Mouse (Mus musculus): Measurements from ENCODE around the gene Cask. TPM values are rescaled to one million over a fixed set of nuclear protein-coding genes. Genes with fewer than 3 reads are reported as not detected.
A peak's percentile ranks its signal among the peaks of the same experiment; 100 is the strongest.

Gene Cask
- polyA plus RNA-seq, 1 experiment from 2014 or later: 2.5 TPM

DNA sequence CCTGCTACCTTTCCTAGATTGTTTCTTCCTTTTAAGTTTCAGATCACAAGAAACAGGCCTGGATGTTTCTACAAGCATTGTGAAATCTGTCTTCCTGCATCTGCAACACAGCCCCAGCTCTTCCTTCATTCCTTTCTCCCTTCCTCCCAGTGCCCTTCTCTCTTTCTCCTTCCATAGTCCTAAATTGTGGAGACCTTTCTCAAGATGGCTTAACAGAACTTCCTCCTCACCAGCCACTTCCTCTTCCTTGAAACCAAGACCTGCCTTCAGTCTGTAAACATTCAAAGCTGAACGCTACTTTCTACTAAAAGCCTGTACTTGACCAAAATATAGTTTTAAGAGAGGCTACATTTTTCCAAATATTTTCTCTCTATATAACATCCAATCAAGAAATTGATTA lies 214.8 kb downstream of the Cask start:
- no peak for DNase-seq (ENCODE audit: low spot score)

DNA sequence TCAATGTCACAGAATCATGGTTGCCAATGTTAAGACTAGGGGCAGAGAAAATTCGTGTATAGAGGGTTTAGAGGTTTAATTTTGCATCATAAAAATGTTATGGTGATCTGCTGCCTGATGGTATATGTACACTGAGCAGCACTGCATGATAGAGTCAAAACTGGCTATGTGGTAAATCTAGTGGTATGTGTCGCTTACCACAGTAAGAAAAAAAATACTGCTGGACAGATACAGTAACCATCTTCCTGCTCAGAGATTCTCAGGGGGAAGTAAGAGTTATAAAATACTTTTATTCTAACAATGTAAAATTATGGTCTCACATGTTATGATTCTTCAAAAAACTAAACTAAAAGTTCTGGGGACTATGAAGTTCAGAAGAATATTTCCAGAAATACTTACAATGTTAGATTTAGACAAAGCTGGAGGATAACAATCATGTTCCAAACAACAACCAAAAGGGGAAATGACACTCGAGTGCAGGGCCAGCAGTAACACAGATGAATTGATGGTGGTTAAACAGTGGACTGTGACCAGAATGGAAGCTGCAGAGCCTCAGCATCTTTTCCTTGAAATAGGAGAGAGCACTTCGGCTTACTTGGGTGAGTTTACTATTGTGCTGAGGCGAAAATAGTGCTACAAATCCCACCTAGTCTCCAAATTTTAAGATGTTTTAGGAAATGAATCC lies 219.4 kb downstream of the Cask start, which contains the start of gene Gpr34:
TSS of gene Gpr34 (plus strand) at position 491 of the 685 bp plus-strand sequence.
- no peak for DNase-seq (ENCODE audit: low spot score)

DNA sequence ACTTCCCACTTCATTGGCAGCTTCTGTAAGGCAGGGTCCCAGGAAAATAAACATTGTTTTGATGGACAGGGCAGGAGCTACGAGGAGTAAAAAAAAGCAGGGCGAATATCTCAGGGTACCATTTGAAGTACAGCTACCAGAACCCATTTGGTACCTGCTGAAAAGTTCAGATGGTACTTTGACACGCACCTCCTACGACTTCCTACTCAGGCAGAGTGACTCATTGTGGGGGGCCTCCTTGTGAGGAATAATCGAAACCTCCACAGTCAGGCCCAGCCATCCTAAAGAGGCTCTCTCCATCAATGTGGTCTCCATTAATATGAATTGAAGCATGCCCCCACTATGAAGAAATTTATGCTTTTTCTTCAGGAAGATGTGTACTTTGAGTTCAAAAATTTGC lies 228.5 kb downstream of the Cask start:
- DNase-seq (ENCODE audit: low spot score): no peak

DNA sequence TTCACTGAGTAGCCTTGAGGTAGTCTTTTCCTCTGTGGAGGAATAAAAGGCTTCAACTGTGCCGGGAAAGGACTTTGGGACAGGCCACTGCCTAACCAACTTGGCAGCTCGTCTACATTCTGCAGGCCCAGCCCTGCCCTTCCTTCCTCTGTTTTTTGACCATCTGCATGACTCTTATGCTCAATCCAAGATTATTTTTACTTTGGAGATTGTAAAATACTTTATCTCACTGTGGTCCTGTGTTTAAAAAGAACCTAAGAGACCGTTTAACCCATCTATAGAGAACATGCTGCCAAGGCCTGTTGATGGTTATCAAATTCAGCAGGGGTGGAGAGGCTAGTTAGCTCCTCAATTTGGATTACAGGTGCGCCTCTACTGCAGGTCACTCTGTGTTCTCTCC lies 229.7 kb downstream of the Cask start:
- DNase-seq (ENCODE audit: low spot score): no peak

DNA sequence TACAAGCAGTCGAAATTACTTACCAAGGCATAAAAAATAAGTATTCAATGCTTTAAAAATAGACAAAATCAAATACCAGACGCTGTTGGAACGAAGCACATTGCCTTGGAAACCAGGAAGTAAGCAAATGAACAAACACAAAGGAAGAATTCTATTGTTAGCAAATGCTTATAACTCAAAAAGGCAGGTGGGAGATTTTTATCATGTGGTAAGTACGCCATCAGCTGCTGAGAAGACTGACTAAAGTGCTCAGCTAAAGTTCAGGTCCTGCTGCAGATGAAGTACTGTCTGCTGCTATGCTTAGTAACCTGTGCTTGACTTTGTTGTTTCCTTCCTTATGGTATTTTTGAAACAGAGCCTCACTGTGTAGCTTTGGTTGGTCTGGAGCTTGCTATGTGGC lies 232.7 kb downstream of the Cask start:
- DNase-seq (ENCODE audit: low spot score): no peak

DNA sequence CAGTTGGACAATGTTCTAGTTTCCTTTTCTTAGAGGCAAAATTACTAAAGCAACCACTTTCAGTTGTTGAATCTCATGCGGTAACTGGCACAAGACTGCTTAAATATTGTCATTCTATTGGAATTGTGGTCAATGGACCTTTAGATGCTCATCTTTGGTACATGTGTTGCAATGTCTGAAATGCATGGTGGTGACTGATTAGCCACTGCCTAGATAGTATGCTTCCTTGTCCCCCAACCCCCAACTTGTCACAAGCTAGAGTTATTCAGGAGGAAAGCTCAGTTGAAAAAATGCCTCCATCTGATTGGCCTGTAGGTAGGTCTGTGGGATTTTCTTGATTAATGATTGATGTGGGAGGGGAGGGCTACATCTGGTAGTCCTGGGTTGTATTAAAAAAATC lies 233.9 kb downstream of the Cask start:
- DNase-seq (ENCODE audit: low spot score): no peak

DNA sequence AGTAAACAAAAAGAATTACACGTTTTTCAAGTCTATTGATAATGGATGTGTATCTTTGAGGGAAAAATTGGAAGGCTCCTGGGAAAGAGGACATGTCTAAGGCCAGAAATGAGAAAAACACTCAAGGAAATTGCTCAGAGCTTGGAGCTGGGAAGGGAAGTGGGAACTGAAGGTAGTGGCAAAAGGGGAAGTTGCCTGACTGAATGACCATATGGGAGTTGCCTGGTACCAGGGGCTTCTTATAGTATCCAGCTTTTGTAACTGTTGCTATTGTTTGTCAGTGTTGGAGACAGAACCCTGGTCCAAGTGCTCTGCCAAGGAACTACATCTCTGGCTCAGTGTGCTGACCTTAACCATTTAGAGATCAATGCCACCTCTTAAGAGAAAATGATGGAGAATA lies 234.4 kb downstream of the Cask start:
- no peak for DNase-seq (ENCODE audit: low spot score)

DNA sequence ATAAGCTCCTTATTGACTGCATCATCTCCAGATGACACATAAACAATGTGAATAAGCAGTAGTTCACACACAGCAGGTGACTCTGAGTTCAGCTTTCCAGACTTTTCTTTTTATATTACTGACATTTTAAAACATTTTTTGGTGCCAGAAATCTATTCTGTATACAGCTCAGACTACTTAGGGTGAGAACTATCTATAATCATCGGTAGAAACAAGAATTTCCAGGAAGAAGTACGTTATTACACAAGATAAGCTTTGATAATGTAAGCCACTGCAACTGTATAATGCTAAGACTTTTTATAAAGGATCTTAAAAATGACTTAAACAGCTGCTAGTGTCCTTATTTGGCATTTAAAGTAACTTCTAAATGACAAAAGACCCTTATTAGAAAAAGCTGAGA lies 239.1 kb downstream of the Cask start:
- DNase-seq (ENCODE audit: low spot score): no peak

DNA sequence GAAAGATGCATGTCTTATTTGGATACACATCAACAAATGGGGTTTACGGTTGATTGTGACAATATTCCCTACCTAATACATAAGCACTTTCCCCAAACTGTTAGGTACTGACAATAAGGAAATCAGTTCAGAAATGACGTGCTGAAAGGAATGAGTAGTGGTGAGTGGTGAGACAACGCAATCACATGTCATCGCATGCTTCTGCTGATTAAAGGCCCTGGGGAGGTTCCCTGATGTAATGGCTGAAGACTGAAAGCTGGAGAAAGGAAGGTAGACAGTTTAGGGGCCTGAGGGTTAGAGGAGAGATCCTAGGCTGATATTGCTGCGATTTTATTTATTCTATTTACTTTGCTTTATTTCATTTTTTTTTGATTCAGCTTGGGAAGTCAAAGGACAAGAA lies 240.1 kb downstream of the Cask start:
- DNase-seq (ENCODE audit: low spot score): no peak

DNA sequence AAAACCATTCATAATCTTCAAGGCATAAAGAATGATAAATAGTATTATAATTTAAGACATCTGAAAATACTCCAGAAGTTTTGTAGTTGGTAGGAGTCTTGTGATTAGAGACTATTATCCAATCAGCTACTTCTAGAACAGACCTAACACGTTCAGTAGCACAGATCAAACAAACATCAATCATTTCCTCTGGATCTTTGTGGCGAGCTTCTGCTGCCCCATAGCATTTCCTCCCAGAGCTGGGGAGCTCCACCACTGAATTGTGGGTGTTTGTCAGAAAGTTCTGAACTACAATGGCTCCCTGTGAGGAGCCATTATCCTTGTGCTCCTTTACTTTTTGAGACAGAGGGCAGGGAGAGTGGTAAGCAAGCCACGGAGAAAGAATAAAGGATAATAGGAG lies 243.4 kb downstream of the Cask start:
- DNase-seq (ENCODE audit: low spot score): no peak

DNA sequence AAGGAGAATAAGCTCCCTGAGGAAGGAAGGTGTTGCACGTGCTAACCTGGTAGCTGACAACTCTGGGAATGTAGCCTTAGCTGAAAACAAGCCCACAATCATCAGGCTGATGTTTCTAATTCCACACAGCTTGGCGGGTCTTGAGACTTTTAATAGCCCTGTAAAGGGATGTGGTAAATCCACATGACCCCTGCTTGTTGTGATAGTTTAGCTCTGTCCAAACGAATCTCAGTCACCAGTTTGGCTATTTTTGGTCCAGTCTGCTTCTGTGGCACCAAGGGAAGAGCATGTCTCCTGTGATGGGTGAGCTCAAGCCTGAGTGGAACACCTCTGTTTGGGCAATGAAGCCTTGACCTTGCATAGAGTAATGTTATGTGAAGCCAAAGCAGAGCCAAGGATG lies 244.4 kb downstream of the Cask start:
- no peak for DNase-seq (ENCODE audit: low spot score)

DNA sequence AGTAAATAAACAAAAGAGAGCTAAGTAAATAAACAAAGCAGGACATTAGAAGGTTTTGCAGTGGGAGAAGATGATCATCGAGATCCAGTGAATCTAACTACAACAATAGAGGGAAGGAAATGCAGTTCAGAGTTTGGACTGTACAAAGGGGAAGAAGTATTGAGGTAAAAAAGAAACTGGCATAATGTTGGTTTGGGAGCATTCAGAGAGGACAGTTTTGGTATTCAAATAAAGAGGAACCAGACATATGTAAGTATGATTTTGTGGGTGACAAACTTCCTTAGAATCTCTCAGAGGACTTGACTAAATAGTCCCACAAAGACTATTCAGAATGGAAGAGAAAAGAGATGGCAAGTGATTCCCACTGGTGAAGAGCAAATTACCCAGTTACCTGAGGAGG lies 251.2 kb downstream of the Cask start:
- no peak for DNase-seq (ENCODE audit: low spot score)

DNA sequence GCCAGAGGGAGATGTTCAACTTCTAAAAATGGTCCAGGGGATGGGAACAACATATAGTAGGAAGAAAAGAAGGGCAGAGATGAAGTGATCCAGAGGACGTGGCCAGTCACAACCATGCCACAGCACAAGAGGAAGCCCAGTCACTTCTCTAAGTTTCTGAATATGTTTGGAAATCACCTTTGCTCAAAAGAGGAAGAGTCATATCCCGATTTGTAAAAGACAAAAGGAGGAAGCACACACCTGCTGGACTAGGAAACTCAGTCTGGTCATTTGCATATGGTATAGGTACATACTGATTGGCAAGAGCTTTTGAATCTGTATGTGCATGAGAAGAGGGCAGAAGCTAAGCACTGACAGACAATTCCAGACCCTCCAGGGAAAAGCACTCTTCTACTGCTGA lies 251.8 kb downstream of the Cask start:
- DNase-seq (ENCODE audit: low spot score): no peak

DNA sequence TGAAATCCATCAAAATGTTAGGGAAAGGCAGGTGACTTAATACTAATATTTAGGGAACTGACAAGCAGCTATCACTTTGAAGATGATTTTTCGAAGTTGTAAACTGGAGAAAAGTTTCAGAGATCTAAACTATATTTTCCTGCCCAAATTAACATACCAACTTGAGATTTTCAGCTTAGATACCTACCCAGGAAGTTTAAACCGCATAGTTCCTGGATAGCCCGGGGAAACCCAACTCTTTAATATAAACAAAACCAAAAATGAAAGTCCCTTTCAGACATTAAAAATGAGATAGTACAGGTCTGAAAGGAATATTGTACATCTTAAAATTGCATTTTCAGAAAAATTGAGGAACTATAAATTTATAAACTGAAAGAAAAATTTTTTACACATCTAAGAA lies 273.5 kb downstream of the Cask start:
- no peak for DNase-seq (ENCODE audit: low spot score)

DNA sequence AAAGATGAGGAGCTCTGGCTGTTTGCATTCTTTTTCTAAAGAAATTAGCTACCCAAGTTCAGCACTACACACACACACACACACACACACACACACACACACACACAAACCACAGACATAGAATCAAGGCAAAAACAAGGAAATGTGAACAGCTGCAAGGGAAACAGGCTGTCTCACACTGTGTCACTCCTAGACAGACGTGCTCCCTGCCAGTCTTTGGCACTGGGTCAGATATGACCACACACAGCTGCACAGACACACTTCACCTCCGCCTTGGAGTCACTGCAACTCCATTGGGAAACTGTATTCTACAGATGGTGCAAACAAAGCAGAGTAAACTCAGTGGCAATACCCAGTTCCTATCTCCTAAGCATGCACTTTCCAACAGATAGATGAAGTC lies 274.6 kb downstream of the Cask start:
- peak; percentile 40 for DNase-seq (ENCODE audit: low spot score)

DNA sequence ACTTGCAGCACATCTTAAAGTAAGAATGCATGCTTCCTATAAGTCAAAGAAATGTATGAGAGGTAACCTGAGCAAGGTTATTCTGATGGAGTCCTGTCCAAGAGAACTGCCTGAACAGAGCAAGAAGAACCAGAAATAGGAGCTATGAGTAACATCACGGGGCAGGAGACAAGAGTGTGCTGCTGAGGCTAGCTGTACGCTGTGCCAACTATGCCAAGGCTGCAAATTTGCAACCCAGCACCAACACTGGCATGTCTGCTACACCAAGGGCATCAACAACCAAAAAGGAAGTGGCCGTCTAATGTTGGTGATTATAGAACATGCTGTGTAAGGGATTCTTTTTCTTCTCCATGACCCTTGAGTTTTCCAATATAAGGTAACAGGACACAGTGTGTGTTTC lies 276.3 kb downstream of the Cask start:
- no peak for DNase-seq (ENCODE audit: low spot score)

DNA sequence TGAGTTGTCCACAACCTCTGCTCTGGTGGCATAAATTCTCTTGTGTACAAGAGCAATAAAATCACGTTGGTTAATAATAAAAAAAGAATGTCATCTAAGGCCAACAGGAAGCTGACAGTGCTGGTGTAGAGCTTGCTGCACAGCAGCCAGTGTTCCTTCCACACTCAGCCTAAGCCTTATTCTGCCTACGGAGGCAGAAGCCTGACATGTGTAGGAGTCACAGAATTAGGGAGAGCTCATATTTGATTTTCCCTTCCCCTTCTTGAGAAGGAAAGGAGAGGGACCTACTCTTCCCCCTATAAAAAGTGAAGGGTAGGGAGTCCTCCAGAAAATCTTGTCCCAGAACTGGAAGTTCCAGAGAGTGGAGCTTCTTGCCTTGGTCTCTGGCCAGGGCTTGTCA lies 276.9 kb downstream of the Cask start:
- DNase-seq (ENCODE audit: low spot score): no peak

DNA sequence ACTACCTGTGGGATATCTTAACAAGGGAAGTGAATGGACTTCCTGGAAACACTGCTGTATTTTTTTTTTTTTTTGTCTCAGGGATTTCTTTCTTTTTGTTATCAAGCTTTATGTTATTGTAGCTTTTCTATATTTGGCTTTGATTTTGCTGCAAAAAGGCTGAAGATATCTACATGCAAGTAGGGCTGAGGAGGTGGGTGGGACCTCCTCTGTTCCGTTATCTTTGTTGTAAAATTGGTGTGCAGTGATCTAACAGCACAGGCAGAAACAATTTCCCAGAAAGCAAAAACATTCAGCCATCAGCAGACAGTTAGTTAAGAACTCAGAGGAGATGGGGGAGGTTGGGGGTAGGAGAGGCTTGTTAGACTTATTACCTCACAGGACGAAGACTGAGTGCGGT lies 296.7 kb downstream of the Cask start:
- no peak for DNase-seq (ENCODE audit: low spot score)

DNA sequence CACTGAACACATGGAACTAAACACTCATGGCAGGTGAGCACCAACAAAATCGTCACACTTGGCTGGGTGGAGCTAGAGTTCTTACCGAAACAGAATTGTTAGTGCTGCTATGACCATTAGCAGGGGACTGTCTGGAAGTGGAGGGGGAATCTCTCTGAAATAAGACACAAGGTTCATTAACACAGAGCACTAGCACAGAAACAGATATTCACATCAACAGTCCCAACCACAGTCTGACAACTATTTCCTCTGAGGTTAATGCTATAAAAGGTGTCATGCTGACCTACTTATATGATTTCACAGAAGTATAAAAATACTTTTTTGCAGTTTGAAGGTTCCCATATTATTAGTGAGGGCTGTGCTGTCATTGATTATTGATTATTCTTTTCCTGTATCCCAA lies 298.9 kb downstream of the Cask start:
- DNase-seq (ENCODE audit: low spot score): peak; percentile 7

DNA sequence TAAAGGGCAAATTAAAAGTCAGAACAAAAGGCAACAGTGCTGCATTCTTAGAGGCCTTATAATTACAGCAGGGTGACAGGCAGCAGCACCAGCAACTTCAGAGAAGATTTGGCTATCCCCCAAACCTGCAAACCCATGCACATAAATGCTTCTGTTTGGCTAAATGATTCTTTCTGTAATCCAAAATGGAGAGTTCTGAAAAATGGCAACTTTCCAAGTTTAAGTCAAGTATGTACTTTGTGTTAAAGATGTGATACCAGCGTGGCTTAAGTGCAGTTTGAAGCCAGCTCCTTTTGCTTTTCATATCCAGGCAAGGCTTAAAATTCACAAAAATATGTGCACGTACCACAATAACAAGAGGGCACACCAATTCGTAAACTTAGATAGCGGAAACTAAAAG lies 299.6 kb downstream of the Cask start:
- no peak for DNase-seq (ENCODE audit: low spot score)

DNA sequence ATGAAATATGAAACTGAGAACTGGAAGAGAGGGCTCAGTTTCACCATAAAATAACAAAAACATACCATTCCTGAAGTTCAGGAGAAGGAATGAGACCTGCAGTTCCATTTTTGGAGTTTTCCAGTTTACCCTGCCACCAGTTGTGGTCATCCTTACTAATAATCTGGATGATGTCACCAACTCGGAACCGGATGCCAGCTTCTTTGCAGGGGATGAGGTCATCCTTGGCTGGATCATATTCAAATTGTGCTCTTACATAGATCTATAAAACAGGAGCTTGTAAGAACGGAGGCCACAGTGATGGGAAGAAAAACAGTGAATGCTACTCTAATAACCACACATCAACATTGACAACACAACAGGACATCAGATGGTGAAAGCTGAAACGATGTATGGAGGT lies 302.1 kb downstream of the Cask start:
- no peak for DNase-seq (ENCODE audit: low spot score)

DNA sequence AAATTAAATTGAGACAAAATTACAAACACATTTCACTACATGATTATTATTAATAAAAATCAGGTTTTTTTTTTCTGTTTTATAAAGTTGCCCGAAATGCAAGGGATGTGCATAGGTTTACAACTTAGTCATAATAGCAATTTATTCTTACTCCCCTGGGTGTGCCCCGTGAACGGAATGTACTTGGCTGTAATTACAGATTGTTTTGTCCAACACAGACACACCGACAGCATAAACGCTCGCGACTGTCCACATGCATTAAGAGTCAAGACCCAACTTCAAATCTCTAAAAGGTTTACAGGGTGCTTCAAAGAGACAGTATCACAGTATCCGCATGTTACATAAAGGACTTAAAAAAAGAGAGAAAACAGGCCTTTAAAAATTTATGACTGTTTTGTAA lies 329.9 kb downstream of the Cask start:
- no peak for DNase-seq (ENCODE audit: low spot score)

DNA sequence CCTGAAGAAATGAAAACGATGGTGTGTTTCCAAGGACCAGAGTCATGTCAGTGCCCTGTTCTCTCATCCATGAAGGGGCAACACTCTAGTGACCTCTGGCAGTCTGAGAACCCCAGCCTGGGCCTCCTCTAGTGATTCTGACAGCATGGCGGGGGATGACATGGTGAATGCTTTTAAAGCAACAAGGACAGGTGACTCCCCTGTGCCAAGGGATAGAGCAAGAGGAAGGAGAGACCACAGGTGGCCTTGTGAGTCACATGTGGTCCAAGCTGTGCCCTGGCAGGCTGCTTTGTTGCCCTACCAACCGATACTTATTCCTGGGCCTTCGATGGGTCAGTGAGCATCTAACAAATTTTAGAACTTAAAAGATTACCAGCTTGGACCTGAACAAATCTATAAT lies 330.6 kb downstream of the Cask start:
- no peak for DNase-seq (ENCODE audit: low spot score)

DNA sequence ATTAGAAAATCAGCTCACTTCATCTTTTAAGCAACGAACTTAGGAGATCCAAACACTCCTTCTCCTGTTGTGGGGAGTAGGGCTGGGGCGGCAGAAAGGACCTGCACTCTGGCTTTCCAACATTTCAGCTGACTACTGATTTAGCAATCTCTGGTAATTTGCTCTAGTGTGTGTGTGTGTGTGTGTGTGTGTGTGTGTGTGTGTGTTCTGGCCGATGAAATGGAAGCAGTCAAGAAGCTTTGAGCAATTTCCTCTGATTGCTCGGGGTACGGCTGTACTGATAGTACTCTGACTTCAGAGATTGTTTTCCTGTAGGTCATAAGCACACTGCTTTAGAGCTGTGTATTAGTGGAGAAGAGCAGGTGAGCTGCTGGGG lies 331.8 kb downstream of the Cask start:
- no peak for DNase-seq (ENCODE audit: low spot score)
